Mouse (Mus musculus) limb, embryonic 12.5 days (tissue): ENCODE results near the gene Mettl27. TPM values are rescaled to one million over a fixed set of nuclear protein-coding genes. Genes with fewer than 3 reads are reported as not detected.

ENCODE experiments used
- ATAC-seq: fragments of 200-750 bp; cut with Nextera tagmentation; 2 replicates; pipeline ENCODE4 v1.8.0; 2017; ENCODE audit warnings: low read depth, moderate TSS enrichment; ENCODE audit not compliant: insufficient number of reproducible peaks, insufficient read depth, low FRiP score, low TSS enrichment
- H3K27ac ChIP-seq: fragments of 300-500 bp; sonication (generic); 2 replicates; pipeline ENCODE4 v1.5.1; 2016; ENCODE audit warnings: mild to moderate bottlenecking, moderate library complexity
- H3K27me3 ChIP-seq: fragments of 300-500 bp; sonication (generic); 2 replicates; pipeline ENCODE4 v1.6.1; 2016; ENCODE audit warnings: mild to moderate bottlenecking, moderate library complexity
- H3K36me3 ChIP-seq: fragments of 300-500 bp; sonication (generic); 2 replicates; pipeline ENCODE4 v1.6.1; 2016; ENCODE audit warnings: mild to moderate bottlenecking, moderate library complexity
- H3K4me1 ChIP-seq: fragments of 300-500 bp; sonication (generic); replicated peaks from 2 replicates; pipeline ENCODE4 v1.6.1; 2016
- H3K4me2 ChIP-seq: fragments of 300-500 bp; sonication (generic); 2 replicates; pipeline ENCODE4 v1.6.1; 2016; ENCODE audit warnings: mild to moderate bottlenecking, moderate library complexity
- H3K4me3 ChIP-seq: fragments of 300-500 bp; sonication (generic); replicated peaks from 2 replicates; pipeline ENCODE4 v1.5.1; 2016; ENCODE audit warnings: mild to moderate bottlenecking
- H3K9ac ChIP-seq: fragments of 300-500 bp; sonication (generic); replicated peaks from 2 replicates; pipeline ENCODE4 v1.6.1; 2016; ENCODE audit warnings: mild to moderate bottlenecking, moderate library complexity
- H3K9me3 ChIP-seq: fragments of 300-500 bp; sonication (generic); 2 replicates; pipeline ENCODE4 v1.6.1; 2016; ENCODE audit warnings: mild to moderate bottlenecking, moderate library complexity
- WGBS: fragments of 180-500 bp; shearing (Covaris S2); methylation state at CpG from one replicate; pipeline ENCODE4 v1.1.7; 2016; 5-methylcytosine and 5-hydroxymethylcytosine counted together
- polyA plus RNA-seq: library from polyadenylated mRNA; unstranded; fragments of >200 nt; fragmentation: Nextera tagmentation; extraction: Ambion mirVana; gene quantifications from 2 replicates; pipeline ENCODE4 v1.2.1, GENCODE M21; 2016

Mettl27 gene
- polyA plus RNA-seq: 17.8 and 19.7 TPM in 2 replicates

- Histone ChIP-seq H3K9ac (peak within 1 kb of the TSS; percentile 70), H3K27ac (peak within 1 kb of the TSS; percentile 78), H3K27me3 (no peaks in the 10 kb centered on the region; the same call in 1 of the 2 replicates), H3K4me2 (peak within 1 kb of the TSS; percentile 87), H3K4me3 (peak within 1 kb of the TSS; percentile 69), H3K36me3 (peaks cover 14% of the 10 kb centered on the region; the same call in 1 of the 2 replicates), H3K9me3 (no peaks in the 10 kb centered on the region), H3K4me1 (0 out of 2 replicates have a peak, but pooled peaks cover 5% of the 10 kb centered on the region)
- under 1% methylated on average over 41 of the region's 41 CpGs for WGBS
- ATAC-seq: peak; percentile 86
These were observed at the start of gene Mettl27 for GRCm38 (mm10) chr5:134932179-134932902. Gene Mettl27 (plus strand): TSS chr5:134932368.

- Histone ChIP-seq H3K4me1 (0 out of 2 replicates have a peak, but pooled peaks cover 3% of the 10 kb centered on the region), H3K36me3 (no peaks in the 10 kb centered on the region), H3K27ac (no peak overlapping the region), H3K4me2 (no peak overlapping the region), H3K4me3 (no peak overlapping the region), H3K9me3 (peaks cover 9% of the 10 kb centered on the region), H3K27me3 (no peaks in the 10 kb centered on the region; the same call in 1 of the 2 replicates), H3K9ac (no peak overlapping the region)
- no peak for ATAC-seq
- 79% methylated on average over 3 of the region's 3 CpGs for WGBS
These were observed 49.1 kb upstream of the Mettl27 start for GRCm38 (mm10) chr5:134883077-134883476.

GRCm38 (mm10) chr5:134887447-134888335 lies 44.5 kb upstream of the Mettl27 start:
- Histone ChIP-seq H3K4me1 (0 out of 2 replicates have a peak, but pooled peaks cover 6% of the 10 kb centered on the region), H3K27me3 (no peaks in the 10 kb centered on the region; the same call in 1 of the 2 replicates), H3K4me2 (no peak overlapping the region), H3K4me3 (no peak overlapping the region), H3K9ac (no peak overlapping the region), H3K9me3 (0 out of 2 replicates have a peak, but pooled peaks cover 3% of the 10 kb centered on the region), H3K36me3 (no peaks in the 10 kb centered on the region), H3K27ac (0 out of 2 replicates have a peak overlapping the region, but pooled peaks have one; percentile 35)
- WGBS: 65% methylated on average over 18 of the region's 18 CpGs
- ATAC-seq: no peak

- no peak overlapping the region for H3K4me3 ChIP-seq
- no peaks in the 10 kb centered on the region; the same call in 1 of the 2 replicates for H3K27me3 ChIP-seq
- H3K4me1 ChIP-seq: 0 out of 2 replicates have a peak, but pooled peaks cover 6% of the 10 kb centered on the region
- 83% methylated on average over 7 of the region's 7 CpGs for WGBS
- H3K36me3 ChIP-seq: no peaks in the 10 kb centered on the region
- H3K9me3 ChIP-seq: 0 out of 2 replicates have a peak, but pooled peaks cover 6% of the 10 kb centered on the region
- no peak overlapping the region for H3K4me2 ChIP-seq
- ATAC-seq: no peak
- no peak overlapping the region for H3K9ac ChIP-seq
- 0 out of 2 replicates have a peak overlapping the region, but pooled peaks have one; percentile 35 for H3K27ac ChIP-seq
These were observed 43.7 kb upstream of the Mettl27 start for GRCm38 (mm10) chr5:134888505-134888904.

- Histone ChIP-seq H3K4me2 (no peak overlapping the region), H3K4me3 (no peak overlapping the region), H3K9me3 (0 out of 2 replicates have a peak, but pooled peaks cover 6% of the 10 kb centered on the region), H3K36me3 (no peaks in the 10 kb centered on the region), H3K27me3 (no peaks in the 10 kb centered on the region; the same call in 1 of the 2 replicates), H3K4me1 (peaks cover 15% of the 10 kb centered on the region), H3K27ac (no peak overlapping the region), H3K9ac (no peak overlapping the region)
- 62% methylated on average over 6 of the region's 6 CpGs for WGBS
- no peak for ATAC-seq
These were observed 41.5 kb upstream of the Mettl27 start for GRCm38 (mm10) chr5:134890601-134891054.

GRCm38 (mm10) chr5:134891552-134891951 lies 40.6 kb upstream of the Mettl27 start:
- H3K27me3 ChIP-seq: no peaks in the 10 kb centered on the region; the same call in 1 of the 2 replicates
- no peak overlapping the region for H3K9ac ChIP-seq
- no peaks in the 10 kb centered on the region for H3K36me3 ChIP-seq
- WGBS: 81% methylated on average over 8 of the region's 8 CpGs
- H3K27ac ChIP-seq: no peak overlapping the region
- 0 out of 2 replicates have a peak, but pooled peaks cover 6% of the 10 kb centered on the region for H3K9me3 ChIP-seq
- peaks cover 16% of the 10 kb centered on the region for H3K4me1 ChIP-seq
- H3K4me2 ChIP-seq: no peak overlapping the region
- H3K4me3 ChIP-seq: no peak overlapping the region
- ATAC-seq: no peak

- Histone ChIP-seq H3K9me3 (0 out of 2 replicates have a peak, but pooled peaks cover 6% of the 10 kb centered on the region), H3K4me1 (peaks cover 28% of the 10 kb centered on the region), H3K36me3 (no peaks in the 10 kb centered on the region), H3K27ac (no peak overlapping the region), H3K27me3 (no peaks in the 10 kb centered on the region; the same call in 1 of the 2 replicates), H3K4me3 (no peak overlapping the region), H3K9ac (no peak overlapping the region), H3K4me2 (no peak overlapping the region)
- ATAC-seq: no peak
- WGBS: 80% methylated on average over 5 of the region's 5 CpGs
These were observed 39.5 kb upstream of the Mettl27 start for GRCm38 (mm10) chr5:134892717-134893116.

- H3K4me3 ChIP-seq: no peak overlapping the region
- peak; percentile 79 for ATAC-seq
- 0 out of 2 replicates have a peak, but pooled peaks cover 6% of the 10 kb centered on the region for H3K9me3 ChIP-seq
- H3K4me1 ChIP-seq: peaks cover 27% of the 10 kb centered on the region
- 7% methylated on average over 8 of the region's 8 CpGs for WGBS
- H3K9ac ChIP-seq: no peak overlapping the region
- no peak overlapping the region for H3K4me2 ChIP-seq
- peak overlapping the region; percentile 24 for H3K27ac ChIP-seq
- H3K27me3 ChIP-seq: 0 out of 2 replicates have a peak, but pooled peaks cover 4% of the 10 kb centered on the region
- H3K36me3 ChIP-seq: no peaks in the 10 kb centered on the region
These were observed 36.9 kb upstream of the Mettl27 start for GRCm38 (mm10) chr5:134895291-134895690.

GRCm38 (mm10) chr5:134896965-134897364 lies 35.2 kb upstream of the Mettl27 start:
- 81% methylated on average over 8 of the region's 8 CpGs for WGBS
- no peak overlapping the region for H3K4me2 ChIP-seq
- H3K4me1 ChIP-seq: peaks cover 35% of the 10 kb centered on the region
- no peak overlapping the region for H3K27ac ChIP-seq
- ATAC-seq: no peak
- 0 out of 2 replicates have a peak, but pooled peaks cover 6% of the 10 kb centered on the region for H3K9me3 ChIP-seq
- no peak overlapping the region for H3K9ac ChIP-seq
- 0 out of 2 replicates have a peak, but pooled peaks cover 5% of the 10 kb centered on the region for H3K27me3 ChIP-seq
- no peaks in the 10 kb centered on the region for H3K36me3 ChIP-seq
- no peak overlapping the region for H3K4me3 ChIP-seq

GRCm38 (mm10) chr5:134897596-134897995 lies 34.6 kb upstream of the Mettl27 start:
- Histone ChIP-seq H3K4me1 (peaks cover 35% of the 10 kb centered on the region), H3K4me3 (no peak overlapping the region), H3K4me2 (no peak overlapping the region), H3K9me3 (0 out of 2 replicates have a peak, but pooled peaks cover 4% of the 10 kb centered on the region), H3K27me3 (0 out of 2 replicates have a peak, but pooled peaks cover 5% of the 10 kb centered on the region), H3K27ac (no peak overlapping the region), H3K9ac (no peak overlapping the region), H3K36me3 (no peaks in the 10 kb centered on the region)
- WGBS: 68% methylated on average over 17 of the region's 17 CpGs
- no peak for ATAC-seq
